Mouse (Mus musculus) skeletal muscle tissue, adult 2 months (tissue): ENCODE results near the gene 4430402I18Rik.

Source experiments
- DNase-seq: peaks from one replicate; pipeline ENCODE4 v3.0.0-alpha.2; 2012; ENCODE audit warnings: low read depth, low spot score

4430402I18Rik gene

GRCm38 (mm10) chr19:28902111-28902510 lies 65.5 kb downstream of the 4430402I18Rik start:
- no peak for DNase-seq

- DNase-seq: no peak
Observed at GRCm38 (mm10) chr19:28900771-28901170, 66.8 kb downstream of the 4430402I18Rik start.

- no peak for DNase-seq
Observed at GRCm38 (mm10) chr19:28897497-28897896, 70.1 kb downstream of the 4430402I18Rik start.

GRCm38 (mm10) chr19:28896639-28897038 lies 71.0 kb downstream of the 4430402I18Rik start:
- DNase-seq: no peak

GRCm38 (mm10) chr19:28891864-28892263 lies 75.7 kb downstream of the 4430402I18Rik start:
- DNase-seq: no peak

GRCm38 (mm10) chr19:28891238-28891637 lies 76.4 kb downstream of the 4430402I18Rik start:
- DNase-seq: no peak

GRCm38 (mm10) chr19:28889251-28889650 lies 78.3 kb downstream of the 4430402I18Rik start:
- no peak for DNase-seq

GRCm38 (mm10) chr19:28888496-28888895 lies 79.1 kb downstream of the 4430402I18Rik start:
- no peak for DNase-seq

GRCm38 (mm10) chr19:28883126-28883525 lies 84.5 kb downstream of the 4430402I18Rik start:
- no peak for DNase-seq

- DNase-seq: no peak
Observed at GRCm38 (mm10) chr19:28879476-28879875, 88.1 kb downstream of the 4430402I18Rik start.

- no peak for DNase-seq
Observed at GRCm38 (mm10) chr19:28870351-28870750, 97.2 kb downstream of the 4430402I18Rik start.

- DNase-seq: no peak
Observed at GRCm38 (mm10) chr19:28869251-28869855, 98.2 kb downstream of the 4430402I18Rik start.

GRCm38 (mm10) chr19:28865501-28865900 lies 102.1 kb downstream of the 4430402I18Rik start:
- no peak for DNase-seq

- DNase-seq: no peak
Observed at GRCm38 (mm10) chr19:28864981-28865380, 102.6 kb downstream of the 4430402I18Rik start.

GRCm38 (mm10) chr19:28863626-28864025 lies 104.0 kb downstream of the 4430402I18Rik start:
- no peak for DNase-seq

GRCm38 (mm10) chr19:28860246-28860645 lies 107.4 kb downstream of the 4430402I18Rik start:
- DNase-seq: no peak

GRCm38 (mm10) chr19:28854831-28855230 lies 112.8 kb downstream of the 4430402I18Rik start:
- no peak for DNase-seq

GRCm38 (mm10) chr19:28852001-28852400 lies 115.6 kb downstream of the 4430402I18Rik start:
- DNase-seq: no peak

- no peak for DNase-seq
Observed at GRCm38 (mm10) chr19:28850510-28850909, 117.1 kb downstream of the 4430402I18Rik start.

GRCm38 (mm10) chr19:28844946-28845710 lies 122.5 kb downstream of the 4430402I18Rik start:
- peak; percentile 7 for DNase-seq
